Mouse (Mus musculus): Measurements from ENCODE around the gene Lias. TPM values are rescaled to one million over a fixed set of nuclear protein-coding genes. Genes with fewer than 3 reads are reported as not detected.

The Lias gene
- total RNA-seq, 2 experiments from 2014 or later = 53.3 to 60.3 TPM

GRCm38 (mm10) chr5:65422803-65423202 lies 31.5 kb downstream of the Lias start:
- DNase-seq = no peak
- intact Hi-C loops (cut with DNase I) = no loop called here

- intact Hi-C loops (cut with DNase I) = no loop called here
- no peak for DNase-seq
These were observed 32.9 kb downstream of the Lias start for GRCm38 (mm10) chr5:65424215-65424614.

GRCm38 (mm10) chr5:65425251-65425650 lies 34.0 kb downstream of the Lias start:
- DNase-seq = no peak
- intact Hi-C loops (cut with DNase I) = no loop called here

GRCm38 (mm10) chr5:65428321-65428720 lies 37.0 kb downstream of the Lias start:
- DNase-seq = no peak
- intact Hi-C loops (cut with DNase I) = no loop called here

GRCm38 (mm10) chr5:65429441-65429840 lies 38.1 kb downstream of the Lias start:
- intact Hi-C loops (cut with DNase I) = no loop called here
- DNase-seq = no peak

- intact Hi-C loops (cut with DNase I) = loop anchor here (5.0 kb wide), 3 partner anchors 43 to 103 kb away; partner anchors contain the start of genes Gm43552, Smim14 and Ube2k
These were observed 43.4 kb downstream of the Lias start for GRCm38 (mm10) chr5:65434471-65435362.

GRCm38 (mm10) chr5:65435363-65435805 lies 44.1 kb downstream of the Lias start:
- no peak for DNase-seq
- intact Hi-C loops (cut with DNase I) = loop anchor here (5.0 kb wide), 2 partner anchors 57 to 102 kb away; partner anchors contain the start of genes Gm43552, Smim14 and Ube2k

More at GRCm38 (mm10) chr5:65434471-65435362, 43.4 kb downstream of the Lias start:
- DNase-seq = no peak

GRCm38 (mm10) chr5:65435806-65436561 lies 44.7 kb downstream of the Lias start, which contains the start of gene Ugdh:
Gene Ugdh (minus strand): TSS chr5:65435949.
- DNase-seq = peak; percentile 98
- intact Hi-C loops (cut with DNase I) = loop anchor here (5.0 kb wide), 2 partner anchors 56 to 101 kb away; partner anchors contain the start of genes Gm43552, Smim14 and Ube2k

GRCm38 (mm10) chr5:65438041-65438440 lies 46.7 kb downstream of the Lias start:
- intact Hi-C loops (cut with DNase I) = loop anchor here (5.0 kb wide), 2 partner anchors 54 to 99 kb away; partner anchors contain the start of genes Gm43552, Smim14 and Ube2k
- no peak for DNase-seq

- no peak for DNase-seq
- intact Hi-C loops (cut with DNase I) = no loop called here
These were observed 53.7 kb downstream of the Lias start for GRCm38 (mm10) chr5:65444981-65445380.

- intact Hi-C loops (cut with DNase I) = no loop called here
- DNase-seq = no peak
These were observed 55.5 kb downstream of the Lias start for GRCm38 (mm10) chr5:65446756-65447155.

GRCm38 (mm10) chr5:65447826-65448225 lies 56.5 kb downstream of the Lias start:
- no peak for DNase-seq
- intact Hi-C loops (cut with DNase I) = no loop called here

- intact Hi-C loops (cut with DNase I) = no loop called here
These were observed 57.6 kb downstream of the Lias start for GRCm38 (mm10) chr5:65448941-65449340.

GRCm38 (mm10) chr5:65454771-65455170 lies 63.5 kb downstream of the Lias start:
- intact Hi-C loops (cut with DNase I) = no loop called here
- DNase-seq = peak; percentile 45 to 51

More at GRCm38 (mm10) chr5:65448941-65449340, 57.6 kb downstream of the Lias start:
- DNase-seq = no peak

GRCm38 (mm10) chr5:65457086-65457827 lies 66.0 kb downstream of the Lias start:
- intact Hi-C loops (cut with DNase I) = no loop called here
- DNase-seq = peak; percentile 25 to 51

- peak in 1 of 2 experiments; percentile 43 for DNase-seq
- intact Hi-C loops (cut with DNase I) = no loop called here
These were observed 66.5 kb downstream of the Lias start for GRCm38 (mm10) chr5:65457846-65458245.

GRCm38 (mm10) chr5:65459454-65459853 lies 68.2 kb downstream of the Lias start:
- no peak for DNase-seq
- intact Hi-C loops (cut with DNase I) = no loop called here
